Mouse (Mus musculus) bone marrow, adult 2 months (tissue): Measurements from ENCODE around the gene Blcap.

Source experiments
- CTCF ChIP-seq: fragments of 200-500 bp; IDR thresholded peaks from 2 replicates; pipeline ENCODE4 v1.5.1; 2011; ENCODE audit warnings: low read length, control low read depth; ENCODE audit not compliant: control insufficient read depth, insufficient read depth
- POLR2A ChIP-seq: fragments of 200-500 bp; IDR thresholded peaks from 2 replicates; pipeline ENCODE4 v1.6.1; 2011; ENCODE audit warnings: low read depth, mild to moderate bottlenecking, control low read depth, low read length, borderline replicate concordance; ENCODE audit not compliant: control insufficient read depth

DNA sequence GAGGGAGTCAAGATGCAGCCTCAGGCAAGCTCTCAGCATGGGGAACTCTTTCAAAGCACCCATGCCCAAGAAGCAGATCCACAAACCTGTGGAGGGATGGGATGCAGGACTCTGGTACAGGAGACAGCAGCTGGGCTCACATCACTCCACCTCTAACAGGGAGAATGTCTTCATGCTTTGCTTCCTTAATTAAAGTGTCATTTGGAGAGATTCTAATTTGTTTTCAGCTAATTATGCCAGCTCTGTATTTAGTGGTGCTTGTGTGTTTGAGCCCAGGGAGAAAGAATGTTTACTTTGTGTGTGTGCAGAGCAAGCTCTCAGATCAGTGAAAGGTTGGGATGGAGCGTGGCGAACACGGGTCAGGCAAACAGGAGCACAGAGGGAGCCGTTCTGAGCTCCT, 28.7 kb downstream of the Blcap start:
- TF ChIP-seq CTCF, result no peak
- no peak for TF ChIP-seq POLR2A
